Mouse (Mus musculus) intestine, postnatal 0 days (tissue): ENCODE results near the gene Faf2. TPM values are rescaled to one million over a fixed set of nuclear protein-coding genes. Genes with fewer than 3 reads are reported as not detected.
A peak's percentile ranks its signal among the peaks of the same experiment; 100 is the strongest.

Experiments
- ATAC-seq: fragments of 200-750 bp; cut with Nextera tagmentation; 2 replicates; pipeline ENCODE4 v1.8.0; 2017; ENCODE audit warnings: mild to moderate bottlenecking, moderate TSS enrichment, moderate library complexity
- H3K27ac ChIP-seq: fragments of 300-500 bp; sonication (generic); 2 replicates; pipeline ENCODE4 v1.5.1; 2014; ENCODE audit warnings: mild to moderate bottlenecking, low read depth, low read length, moderate library complexity
- H3K27me3 ChIP-seq: fragments of 300-500 bp; sonication (generic); replicated peaks from 2 replicates; pipeline ENCODE4 v1.6.1; 2014; ENCODE audit warnings: low read length, mixed read lengths; ENCODE audit not compliant: control insufficient read depth, insufficient read depth
- H3K36me3 ChIP-seq: fragments of 300-500 bp; sonication (generic); 2 replicates; pipeline ENCODE4 v1.6.1; 2014; ENCODE audit warnings: mild to moderate bottlenecking, moderate library complexity; ENCODE audit not compliant: control insufficient read depth, insufficient read depth
- H3K4me1 ChIP-seq: fragments of 300-500 bp; sonication (generic); replicated peaks from 2 replicates; pipeline ENCODE4 v1.6.1; 2014; ENCODE audit warnings: antibody characterized with exemption, low read length, mixed read lengths; ENCODE audit not compliant: control insufficient read depth, insufficient read depth
- H3K4me2 ChIP-seq: fragments of 300-500 bp; sonication (generic); replicated peaks from 2 replicates; pipeline ENCODE4 v1.6.1; 2014; ENCODE audit warnings: low read depth, mild to moderate bottlenecking, moderate library complexity
- H3K4me3 ChIP-seq: fragments of 300-500 bp; sonication (generic); 2 replicates; pipeline ENCODE4 v1.5.1; 2014; ENCODE audit warnings: low read depth, low read length
- H3K9ac ChIP-seq: fragments of 300-500 bp; sonication (generic); 2 replicates; pipeline ENCODE4 v1.6.1; 2014; ENCODE audit warnings: mild to moderate bottlenecking, low read depth, low read length
- H3K9me3 ChIP-seq: fragments of 300-500 bp; sonication (generic); 2 replicates; pipeline ENCODE4 v1.6.1; 2016; ENCODE audit warnings: mixed run types; ENCODE audit not compliant: control insufficient read depth
- CTCF ChIP-seq: sonication (generic); IDR thresholded peaks from 2 replicates; pipeline ENCODE4 v1.5.1; 2016; ENCODE audit warnings: low read depth, mild to moderate bottlenecking, control low read depth, antibody characterized with exemption, moderate library complexity
- WGBS: fragments of 180-500 bp; shearing (Covaris S2); extraction: QIAGEN DNeasy Blood & Tissue Kit; methylation state at CpG from one replicate; pipeline ENCODE4 v1.1.7; 2014; 5-methylcytosine and 5-hydroxymethylcytosine counted together
- polyA plus RNA-seq: library from polyadenylated mRNA; unstranded; fragments of >200 nt; fragmentation: Nextera tagmentation; extraction: Ambion mirVana; gene quantifications from 2 replicates; pipeline ENCODE4 v1.2.1, GENCODE M21; 2015

The Faf2 gene
- polyA plus RNA-seq, 1 experiment from 2014 or later: 45.9 TPM

GRCm38 (mm10) chr13:54686139-54687053 lies 64.8 kb downstream of the Faf2 start:
- peak overlapping the region; percentile 88 for H3K9ac ChIP-seq
- no peaks in the 10 kb centered on the region for H3K27me3 ChIP-seq
- TF ChIP-seq CTCF: no peak
- 2% methylated on average over 19 of the region's 19 CpGs for WGBS
- no peak for ATAC-seq
- peak overlapping the region; percentile 86 for H3K4me2 ChIP-seq
- no peaks in the 10 kb centered on the region for H3K9me3 ChIP-seq
- H3K4me3 ChIP-seq: peak overlapping the region; percentile 97
- peaks cover 5% of the 10 kb centered on the region; the same call in 1 of the 2 replicates for H3K4me1 ChIP-seq
- peaks cover 27% of the 10 kb centered on the region for H3K36me3 ChIP-seq
- H3K27ac ChIP-seq: peak overlapping the region; percentile 98

DNA sequence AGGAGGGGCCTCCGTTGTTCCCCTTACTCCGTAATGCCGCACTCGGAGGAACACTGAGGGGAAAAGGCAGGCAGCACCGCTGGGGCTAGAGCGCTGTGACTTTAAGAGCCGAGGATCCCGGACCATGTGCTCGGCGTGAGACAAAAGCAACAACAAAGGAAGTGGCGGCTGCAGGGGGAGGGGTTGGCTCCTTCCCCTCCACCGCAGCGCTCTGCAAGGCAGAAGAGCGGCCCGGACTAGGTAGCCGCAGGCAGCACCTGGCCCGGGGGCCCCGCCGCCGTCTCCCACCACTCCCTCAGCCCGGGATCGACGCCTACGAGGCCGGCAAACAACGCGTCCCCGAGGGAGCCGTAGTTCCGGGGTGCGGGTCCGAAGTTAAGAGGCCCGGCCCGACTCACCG lies 65.5 kb downstream of the Faf2 start:
- Histone ChIP-seq H3K4me1 (peaks cover 5% of the 10 kb centered on the region; the same call in 1 of the 2 replicates), H3K9ac (peak overlapping the region; percentile 88), H3K27ac (peak overlapping the region; percentile 98), H3K4me2 (peak overlapping the region; percentile 86), H3K4me3 (peak overlapping the region; percentile 97), H3K36me3 (peaks cover 20% of the 10 kb centered on the region), H3K9me3 (no peaks in the 10 kb centered on the region), H3K27me3 (no peaks in the 10 kb centered on the region)
- under 1% methylated on average over 30 of the region's 35 CpGs for WGBS
- TF ChIP-seq CTCF: no peak
- peak; percentile 46 for ATAC-seq

GRCm38 (mm10) chr13:54687575-54688424 lies 66.2 kb downstream of the Faf2 start:
- WGBS: under 1% methylated on average over 82 of the region's 82 CpGs
- Histone ChIP-seq H3K4me2 (peak overlapping the region; percentile 86), H3K4me1 (peaks cover 9% of the 10 kb centered on the region), H3K9ac (peak overlapping the region; percentile 88), H3K36me3 (peaks cover 13% of the 10 kb centered on the region), H3K4me3 (peak overlapping the region; percentile 97), H3K27ac (peak overlapping the region; percentile 98), H3K27me3 (no peaks in the 10 kb centered on the region), H3K9me3 (no peaks in the 10 kb centered on the region)
- peak; percentile 87 for ATAC-seq
- TF ChIP-seq CTCF: no peak

DNA sequence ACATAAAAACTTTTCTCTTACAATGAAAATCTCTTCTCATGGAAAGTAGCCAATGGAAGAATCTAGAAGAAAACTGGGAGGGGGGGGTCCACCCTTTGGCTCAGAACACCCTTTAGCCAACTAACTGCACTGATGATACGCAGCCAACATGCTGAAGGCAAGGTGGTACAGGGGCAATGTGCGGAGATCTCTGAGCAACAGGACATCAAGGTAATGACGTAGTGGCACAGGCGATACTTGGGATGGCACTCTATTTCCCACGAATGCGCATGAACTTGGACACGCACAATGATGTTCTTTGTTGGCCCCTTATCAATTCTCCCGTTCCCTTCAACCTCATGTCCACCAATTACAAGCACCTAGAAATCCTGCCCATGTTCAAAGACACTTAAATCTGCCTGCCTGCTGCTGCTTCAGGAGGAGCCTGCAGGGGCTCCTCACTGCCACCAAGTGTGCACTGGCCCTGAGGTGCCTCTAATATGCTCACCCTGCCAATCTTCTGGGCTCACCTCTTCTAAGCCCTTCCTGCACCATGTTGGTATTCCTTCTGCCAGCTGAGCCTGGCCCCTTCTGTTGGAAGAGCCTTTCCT lies 68.7 kb downstream of the Faf2 start:
- Histone ChIP-seq H3K36me3 (no peaks in the 10 kb centered on the region), H3K9ac (no peak overlapping the region), H3K27me3 (no peaks in the 10 kb centered on the region), H3K4me1 (peaks cover 12% of the 10 kb centered on the region), H3K4me2 (no peak overlapping the region), H3K9me3 (no peaks in the 10 kb centered on the region), H3K4me3 (no peak overlapping the region), H3K27ac (no peak overlapping the region)
- WGBS: 89% methylated on average over 8 of the region's 8 CpGs
- TF ChIP-seq CTCF: 0 out of 2 replicates have a peak, but pooled peaks have one; percentile 9
- ATAC-seq: no peak

DNA sequence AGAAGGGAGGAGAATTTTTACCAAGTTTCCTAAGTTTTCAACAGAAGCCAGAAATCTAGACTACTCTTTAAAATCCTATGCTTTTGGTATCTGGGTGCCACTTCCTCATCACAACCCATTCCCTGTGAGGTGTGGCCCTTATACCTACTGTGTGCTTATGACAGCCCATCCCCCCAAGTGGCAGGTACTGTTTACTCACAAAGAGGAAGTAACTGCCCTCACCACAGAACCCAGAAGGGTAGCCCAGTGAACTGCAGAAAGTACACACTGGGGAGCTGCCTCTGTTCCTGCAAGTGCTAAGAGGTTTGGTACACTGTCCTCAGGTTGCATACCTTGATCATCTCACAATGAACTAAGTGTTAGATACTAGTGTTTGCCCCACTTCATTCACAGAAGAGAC lies 70.2 kb downstream of the Faf2 start:
- Histone ChIP-seq H3K4me3 (peak overlapping the region; percentile 91; the same call in 1 of the 2 replicates), H3K36me3 (no peaks in the 10 kb centered on the region), H3K9me3 (no peaks in the 10 kb centered on the region), H3K27me3 (no peaks in the 10 kb centered on the region), H3K9ac (no peak overlapping the region), H3K4me2 (peak overlapping the region; percentile 82), H3K4me1 (peaks cover 7% of the 10 kb centered on the region; the same call in 1 of the 2 replicates), H3K27ac (peak overlapping the region; percentile 8; the same call in 1 of the 2 replicates)
- no peak for TF ChIP-seq CTCF
- ATAC-seq: no peak
